Mouse (Mus musculus) kidney, postnatal 25 days (tissue): ENCODE results near the gene Thada.

Experiments
- DNase-seq, 2 experiments: peaks; one replicate each; pipeline ENCODE4 v3.0.0; 2021; ENCODE audit warnings: mixed read lengths in 2 of 2

Gene Thada

GRCm38 (mm10) chr17:84141691-84142090 lies 324.3 kb downstream of the Thada start:
- peak; percentile 53 to 71 for DNase-seq

- peak; percentile 50 to 73 for DNase-seq
These were observed 325.0 kb downstream of the Thada start for GRCm38 (mm10) chr17:84140822-84141507.
